Mouse (Mus musculus) brain, embryonic 14.5 days (tissue): ENCODE data around the gene Nrcam. TPM values are rescaled to one million over a fixed set of nuclear protein-coding genes. Genes with fewer than 3 reads are reported as not detected.
A peak's percentile ranks its signal among the peaks of the same experiment; 100 is the strongest.

ENCODE experiments used
- DNase-seq: peaks from one replicate; pipeline ENCODE4 v3.0.0-alpha.2; 2011; ENCODE audit warnings: low read depth
- CTCF ChIP-seq: fragments of 200-500 bp; IDR thresholded peaks from 2 replicates; pipeline ENCODE4 v1.5.1; 2012; ENCODE audit warnings: inconsistent platforms, mild to moderate bottlenecking, moderate library complexity, borderline replicate concordance; ENCODE audit not compliant: insufficient read depth, insufficient read length; ENCODE audit errors: extremely low read depth
- POLR2A ChIP-seq: fragments of 200-500 bp; IDR thresholded peaks from 2 replicates; pipeline ENCODE4 v1.6.1; 2012; ENCODE audit warnings: mild to moderate bottlenecking, inconsistent platforms, borderline replicate concordance; ENCODE audit not compliant: poor library complexity, insufficient read depth, insufficient read length, severe bottlenecking; ENCODE audit errors: extremely low read depth
- polyA plus RNA-seq: library from polyadenylated mRNA; depleted of rRNA; stranded (reverse); fragments of >200 nt; gene quantifications from 2 replicates; pipeline ENCODE4 v1.2.3, GENCODE M21; 2012; rRNA removed

Gene Nrcam
- polyA plus RNA-seq, 1 experiment = 89.1 TPM

- TF ChIP-seq CTCF = peak; percentile 12; the same call in 1 of the 2 replicates
- TF ChIP-seq POLR2A = no peak
- no peak for DNase-seq
These were observed 274.3 kb downstream of the Nrcam start for GRCm38 (mm10) chr12:44602958-44603331.

- peak; percentile 72 for DNase-seq
These were observed 288.3 kb downstream of the Nrcam start for GRCm38 (mm10) chr12:44617001-44617421.

DNA sequence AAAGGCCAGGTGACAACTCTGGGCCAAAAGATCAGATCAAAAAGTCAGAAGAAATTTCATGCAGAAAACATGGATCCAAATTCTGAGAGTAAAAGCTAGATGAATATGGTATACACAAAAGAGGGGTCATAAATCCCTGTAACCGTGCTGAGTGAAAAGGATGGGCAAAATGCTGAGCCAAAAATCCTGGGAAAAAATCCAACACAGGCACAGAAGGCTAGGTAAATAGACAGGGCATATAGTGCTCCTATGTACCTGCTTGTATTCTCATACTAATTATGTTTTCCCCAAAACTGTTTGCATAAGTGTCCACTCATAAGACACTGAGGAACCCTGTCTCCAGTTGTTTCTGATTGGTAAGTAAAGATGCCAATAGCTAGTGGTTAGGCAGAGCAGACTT lies 288.8 kb downstream of the Nrcam start:
- no peak for TF ChIP-seq POLR2A
- no peak for TF ChIP-seq CTCF
- DNase-seq = peak; percentile 34

More at GRCm38 (mm10) chr12:44617001-44617421, 288.3 kb downstream of the Nrcam start:
- TF ChIP-seq POLR2A (no peak), CTCF (no peak)

- no peak for TF ChIP-seq CTCF
- TF ChIP-seq POLR2A = no peak
- no peak for DNase-seq
These were observed 310.7 kb downstream of the Nrcam start for GRCm38 (mm10) chr12:44639341-44639921.

GRCm38 (mm10) chr12:44640579-44640978 lies 311.9 kb downstream of the Nrcam start:
- TF ChIP-seq POLR2A (no peak), CTCF (no peak)
- no peak for DNase-seq

Other genes starting within 250 kb of the Nrcam start
- gene Dnajb9, start 118.6 kb upstream of the Nrcam start, polyA plus RNA-seq = 10.8 and 14.3 TPM in 2 replicates
- gene Pnpla8, start 107.5 kb upstream of the Nrcam start, polyA plus RNA-seq = 54.4 and 60.5 TPM in 2 replicates